Mouse (Mus musculus): ENCODE measurements around the gene Slc24a3. TPM values are rescaled to one million over a fixed set of nuclear protein-coding genes. Genes with fewer than 3 reads are reported as not detected.

The Slc24a3 gene
- polyA plus RNA-seq, 1 experiment from 2014 or later = 3.8 TPM

DNA sequence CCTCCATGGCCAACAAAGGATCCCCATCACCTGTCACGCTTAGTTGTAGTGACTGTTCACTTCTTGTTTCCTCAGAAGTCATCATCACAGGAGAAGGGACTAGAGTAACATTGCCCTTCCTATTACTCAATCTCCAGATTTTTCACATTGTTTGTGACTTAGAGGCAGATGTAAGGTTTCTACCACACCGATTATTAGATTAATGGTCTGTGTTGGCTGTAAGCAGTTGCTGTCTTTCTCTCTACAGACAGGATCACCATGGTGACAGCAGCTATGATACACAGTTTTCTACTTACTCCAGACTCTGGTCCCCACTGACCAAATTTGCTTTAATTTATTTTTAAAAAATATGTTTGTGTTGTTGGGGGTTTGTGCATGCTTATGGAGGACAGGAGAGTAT, 90.3 kb downstream of the Slc24a3 start:
- no peaks in the 10 kb centered on the region for H3K36me3 ChIP-seq (ENCODE audit: control insufficient read depth, insufficient read depth, low read length)
- ATAC-seq (ENCODE audit: insufficient number of reproducible peaks, insufficient read depth, low FRiP score, low read depth) = no peak
- H3K27ac ChIP-seq (replicated peaks in 1 of 2; ENCODE audit: control insufficient read depth in 1 of 2, insufficient read depth in 1 of 2, low read depth in 2 of 2, low read length in 2 of 2) = no peak overlapping the region

GRCm38 (mm10) chr2:145260574-145260973, 93.0 kb downstream of the Slc24a3 start:
- 79% methylated on average over 1 of the region's 1 CpGs for WGBS
- H3K4me2 ChIP-seq (ENCODE audit: low read length) = no peak overlapping the region
- no peak overlapping the region for H3K9ac ChIP-seq (ENCODE audit: low read length)
- H3K4me3 ChIP-seq (ENCODE audit: control insufficient read depth in 1 of 2, insufficient read depth in 1 of 2, low read depth in 1 of 2, low read length in 2 of 2) = no peak overlapping the region
- no peak overlapping the region for H3K27ac ChIP-seq (replicated peaks in 1 of 2; ENCODE audit: control insufficient read depth in 1 of 2, insufficient read depth in 1 of 2, low read depth in 2 of 2, low read length in 2 of 2)
- H3K27me3 ChIP-seq (ENCODE audit: control insufficient read depth, insufficient read depth, low read length) = no peaks in the 10 kb centered on the region
- no peak for ATAC-seq (ENCODE audit: insufficient number of reproducible peaks, insufficient read depth, low FRiP score, low read depth)
- peaks cover 0 to 3% of the 10 kb centered on the region in 2 experiments; a peak in 2 of 4 replicates for H3K4me1 ChIP-seq (ENCODE audit: control insufficient read depth in 2 of 2, insufficient read depth in 2 of 2, low read length in 2 of 2)
- H3K36me3 ChIP-seq (ENCODE audit: control insufficient read depth, insufficient read depth, low read length) = no peaks in the 10 kb centered on the region
- no peaks in the 10 kb centered on the region for H3K9me3 ChIP-seq (ENCODE audit: control insufficient read depth, low read length)

More for the DNA sequence above, 90.3 kb downstream of the Slc24a3 start:
- H3K4me3 ChIP-seq (ENCODE audit: control insufficient read depth in 1 of 2, insufficient read depth in 1 of 2, low read depth in 1 of 2, low read length in 2 of 2) = no peak overlapping the region
- peaks cover 0 to 3% of the 10 kb centered on the region in 2 experiments; a peak in 2 of 4 replicates for H3K4me1 ChIP-seq (ENCODE audit: control insufficient read depth in 2 of 2, insufficient read depth in 2 of 2, low read length in 2 of 2)
- no peak overlapping the region for H3K9ac ChIP-seq (ENCODE audit: low read length)
- no peaks in the 10 kb centered on the region for H3K9me3 ChIP-seq (ENCODE audit: control insufficient read depth, low read length)
- no peak overlapping the region for H3K4me2 ChIP-seq (ENCODE audit: low read length)
- H3K27me3 ChIP-seq (ENCODE audit: control insufficient read depth, insufficient read depth, low read length) = no peaks in the 10 kb centered on the region
- WGBS = 72% methylated on average over 2 of the region's 2 CpGs

DNA sequence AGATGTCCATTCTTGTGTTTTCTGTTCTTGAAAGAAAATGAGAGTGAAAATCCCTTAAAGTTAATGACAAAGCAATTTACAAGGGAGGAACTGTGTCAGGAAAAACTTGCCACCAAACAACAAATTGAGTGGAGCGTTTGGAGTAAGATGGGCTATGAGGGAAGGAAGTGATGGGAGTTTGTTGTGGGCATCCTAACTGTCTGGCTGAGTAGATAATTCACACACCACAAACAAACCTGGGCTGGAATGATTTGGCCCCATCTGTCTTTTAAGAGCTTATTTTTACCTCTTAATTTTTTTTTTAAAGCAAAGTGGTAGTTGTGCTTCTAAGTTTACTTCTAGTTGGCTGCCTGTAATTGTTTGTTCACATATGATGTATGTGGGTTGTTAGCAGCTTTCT, 94.6 kb downstream of the Slc24a3 start:
- no peak overlapping the region for H3K4me3 ChIP-seq (ENCODE audit: control insufficient read depth in 1 of 2, insufficient read depth in 1 of 2, low read depth in 1 of 2, low read length in 2 of 2)
- WGBS = 65% methylated on average over 1 of the region's 1 CpGs
- no peak overlapping the region for H3K4me2 ChIP-seq (ENCODE audit: low read length)
- no peaks in the 10 kb centered on the region for H3K36me3 ChIP-seq (ENCODE audit: control insufficient read depth, insufficient read depth, low read length)
- H3K4me1 ChIP-seq (ENCODE audit: control insufficient read depth in 2 of 2, insufficient read depth in 2 of 2, low read length in 2 of 2) = peaks cover 0 to 3% of the 10 kb centered on the region in 2 experiments; a peak in 2 of 4 replicates
- H3K9me3 ChIP-seq (ENCODE audit: control insufficient read depth, low read length) = no peaks in the 10 kb centered on the region
- H3K27ac ChIP-seq (replicated peaks in 1 of 2; ENCODE audit: control insufficient read depth in 1 of 2, insufficient read depth in 1 of 2, low read depth in 2 of 2, low read length in 2 of 2) = no peak overlapping the region
- no peak overlapping the region for H3K9ac ChIP-seq (ENCODE audit: low read length)
- ATAC-seq (ENCODE audit: insufficient number of reproducible peaks, insufficient read depth, low FRiP score, low read depth) = no peak
- H3K27me3 ChIP-seq (ENCODE audit: control insufficient read depth, insufficient read depth, low read length) = no peaks in the 10 kb centered on the region

DNA sequence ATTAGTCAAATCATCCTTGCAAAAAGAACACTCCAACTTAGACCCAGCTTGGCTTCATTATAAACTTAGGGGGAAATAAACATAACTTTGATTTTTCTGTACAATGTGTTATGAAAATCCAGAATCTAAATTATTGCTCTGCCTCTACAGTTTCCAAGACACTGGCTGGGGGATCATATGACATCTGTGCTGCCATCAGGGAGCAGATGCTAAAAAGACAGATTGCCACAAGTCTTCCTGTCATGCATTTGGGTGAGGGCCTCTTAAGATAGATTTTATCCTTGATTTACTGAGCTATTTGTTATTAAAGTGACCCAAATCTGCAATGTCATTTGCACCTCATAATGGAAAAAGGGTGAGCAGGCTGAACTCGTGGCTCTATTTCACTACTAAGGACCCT, 99.2 kb downstream of the Slc24a3 start:
- Histone ChIP-seq H3K9me3 (ENCODE audit: control insufficient read depth, low read length) (no peaks in the 10 kb centered on the region), H3K27ac (replicated peaks in 1 of 2; ENCODE audit: control insufficient read depth in 1 of 2, insufficient read depth in 1 of 2, low read depth in 2 of 2, low read length in 2 of 2) (no peak overlapping the region), H3K4me2 (ENCODE audit: low read length) (no peak overlapping the region), H3K36me3 (ENCODE audit: control insufficient read depth, insufficient read depth, low read length) (no peaks in the 10 kb centered on the region), H3K4me3 (ENCODE audit: control insufficient read depth in 1 of 2, insufficient read depth in 1 of 2, low read depth in 1 of 2, low read length in 2 of 2) (no peak overlapping the region), H3K4me1 (ENCODE audit: control insufficient read depth in 2 of 2, insufficient read depth in 2 of 2, low read length in 2 of 2) (no peaks in the 10 kb centered on the region), H3K27me3 (ENCODE audit: control insufficient read depth, insufficient read depth, low read length) (no peaks in the 10 kb centered on the region), H3K9ac (ENCODE audit: low read length) (no peak overlapping the region)
- no peak for ATAC-seq (ENCODE audit: insufficient number of reproducible peaks, insufficient read depth, low FRiP score, low read depth)
- WGBS = 45% methylated on average over 1 of the region's 1 CpGs

DNA sequence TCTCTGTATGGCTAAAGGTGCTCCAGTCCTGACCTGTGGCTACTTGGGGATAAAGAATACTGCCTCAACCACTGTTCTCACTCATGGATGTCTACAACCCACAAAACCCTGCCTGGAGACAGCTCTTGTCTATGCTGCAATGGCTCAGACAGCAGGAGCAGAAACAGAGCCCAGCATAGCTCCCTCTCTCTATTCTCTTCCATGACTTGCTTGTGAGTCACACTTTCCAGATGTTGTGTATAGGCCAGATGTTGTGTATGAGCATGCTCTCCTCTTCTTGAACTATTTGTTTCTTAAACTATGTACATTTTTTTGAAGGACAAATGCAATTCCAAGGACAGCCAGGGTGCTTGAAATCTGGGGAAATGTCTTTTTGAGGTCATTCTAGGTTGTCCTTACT, 101.4 kb downstream of the Slc24a3 start:
- Histone ChIP-seq H3K9ac (ENCODE audit: low read length) (no peak overlapping the region), H3K4me2 (ENCODE audit: low read length) (no peak overlapping the region), H3K27ac (replicated peaks in 1 of 2; ENCODE audit: control insufficient read depth in 1 of 2, insufficient read depth in 1 of 2, low read depth in 2 of 2, low read length in 2 of 2) (no peak overlapping the region), H3K4me1 (ENCODE audit: control insufficient read depth in 2 of 2, insufficient read depth in 2 of 2, low read length in 2 of 2) (no peaks in the 10 kb centered on the region), H3K36me3 (ENCODE audit: control insufficient read depth, insufficient read depth, low read length) (no peaks in the 10 kb centered on the region), H3K4me3 (ENCODE audit: control insufficient read depth in 1 of 2, insufficient read depth in 1 of 2, low read depth in 1 of 2, low read length in 2 of 2) (no peak overlapping the region), H3K9me3 (ENCODE audit: control insufficient read depth, low read length) (no peaks in the 10 kb centered on the region), H3K27me3 (ENCODE audit: control insufficient read depth, insufficient read depth, low read length) (no peaks in the 10 kb centered on the region)
- no peak for ATAC-seq (ENCODE audit: insufficient number of reproducible peaks, insufficient read depth, low FRiP score, low read depth)

- Histone ChIP-seq H3K27me3 (ENCODE audit: control insufficient read depth, insufficient read depth, low read length) (no peaks in the 10 kb centered on the region), H3K4me1 (ENCODE audit: control insufficient read depth in 2 of 2, insufficient read depth in 2 of 2, low read length in 2 of 2) (no peaks in the 10 kb centered on the region), H3K9ac (ENCODE audit: low read length) (no peak overlapping the region), H3K4me2 (ENCODE audit: low read length) (no peak overlapping the region), H3K4me3 (ENCODE audit: control insufficient read depth in 1 of 2, insufficient read depth in 1 of 2, low read depth in 1 of 2, low read length in 2 of 2) (no peak overlapping the region), H3K9me3 (ENCODE audit: control insufficient read depth, low read length) (no peaks in the 10 kb centered on the region), H3K36me3 (ENCODE audit: control insufficient read depth, insufficient read depth, low read length) (no peaks in the 10 kb centered on the region), H3K27ac (replicated peaks in 1 of 2; ENCODE audit: control insufficient read depth in 1 of 2, insufficient read depth in 1 of 2, low read depth in 2 of 2, low read length in 2 of 2) (no peak overlapping the region)
- no peak for ATAC-seq (ENCODE audit: insufficient number of reproducible peaks, insufficient read depth, low FRiP score, low read depth)
- WGBS = 62% methylated on average over 4 of the region's 4 CpGs
These were observed 101.9 kb downstream of the Slc24a3 start for GRCm38 (mm10) chr2:145269410-145269809.

DNA sequence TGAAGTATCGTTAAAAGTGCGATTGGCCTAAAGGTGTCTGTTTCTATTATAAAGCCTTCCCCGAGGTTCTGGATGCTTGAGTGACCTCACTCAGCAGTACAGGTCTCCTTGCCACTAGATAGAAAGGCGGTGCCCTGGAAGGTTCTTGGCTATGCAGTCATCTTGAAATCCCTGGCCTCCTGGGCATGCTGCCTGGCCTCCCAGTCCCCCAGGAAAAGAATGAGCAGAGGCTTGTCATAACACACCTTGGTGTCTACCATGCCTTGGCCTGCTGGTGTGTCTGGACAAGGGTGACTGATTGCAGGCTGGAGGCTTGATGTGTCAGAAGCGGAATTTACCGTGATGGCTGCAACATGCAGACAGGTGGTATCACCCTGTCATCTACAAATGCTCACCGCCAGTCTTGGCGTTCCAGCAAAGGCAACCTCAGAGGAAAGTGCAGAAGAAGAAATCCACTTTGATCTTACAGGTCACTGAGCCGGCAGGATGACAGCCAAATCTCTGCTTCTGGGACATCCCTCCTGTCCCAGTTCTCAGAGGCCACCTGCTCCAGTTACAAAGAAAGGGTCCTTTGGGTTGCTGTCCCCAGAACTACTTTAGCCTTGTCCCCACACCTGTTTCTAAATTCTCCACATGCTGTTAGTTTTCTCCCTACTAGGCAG, 106.6 kb downstream of the Slc24a3 start:
- H3K4me1 ChIP-seq (ENCODE audit: control insufficient read depth in 2 of 2, insufficient read depth in 2 of 2, low read length in 2 of 2) = no peaks in the 10 kb centered on the region
- no peaks in the 10 kb centered on the region for H3K36me3 ChIP-seq (ENCODE audit: control insufficient read depth, insufficient read depth, low read length)
- H3K27ac ChIP-seq (replicated peaks in 1 of 2; ENCODE audit: control insufficient read depth in 1 of 2, insufficient read depth in 1 of 2, low read depth in 2 of 2, low read length in 2 of 2) = no peak overlapping the region
- H3K4me3 ChIP-seq (ENCODE audit: control insufficient read depth in 1 of 2, insufficient read depth in 1 of 2, low read depth in 1 of 2, low read length in 2 of 2) = no peak overlapping the region
- no peak overlapping the region for H3K4me2 ChIP-seq (ENCODE audit: low read length)
- 85% methylated on average over 9 of the region's 9 CpGs for WGBS
- H3K9me3 ChIP-seq (ENCODE audit: control insufficient read depth, low read length) = no peaks in the 10 kb centered on the region
- no peaks in the 10 kb centered on the region for H3K27me3 ChIP-seq (ENCODE audit: control insufficient read depth, insufficient read depth, low read length)
- no peak overlapping the region for H3K9ac ChIP-seq (ENCODE audit: low read length)
- ATAC-seq (ENCODE audit: insufficient number of reproducible peaks, insufficient read depth, low FRiP score, low read depth) = no peak

GRCm38 (mm10) chr2:145279336-145279735, 111.8 kb downstream of the Slc24a3 start:
- Histone ChIP-seq H3K9me3 (ENCODE audit: control insufficient read depth, low read length) (no peaks in the 10 kb centered on the region), H3K4me2 (ENCODE audit: low read length) (no peak overlapping the region), H3K4me1 (ENCODE audit: control insufficient read depth in 2 of 2, insufficient read depth in 2 of 2, low read length in 2 of 2) (no peaks in the 10 kb centered on the region; a peak in 1 of 4 replicates), H3K27me3 (ENCODE audit: control insufficient read depth, insufficient read depth, low read length) (no peaks in the 10 kb centered on the region), H3K9ac (ENCODE audit: low read length) (no peak overlapping the region), H3K27ac (replicated peaks in 1 of 2; ENCODE audit: control insufficient read depth in 1 of 2, insufficient read depth in 1 of 2, low read depth in 2 of 2, low read length in 2 of 2) (no peak overlapping the region), H3K4me3 (ENCODE audit: control insufficient read depth in 1 of 2, insufficient read depth in 1 of 2, low read depth in 1 of 2, low read length in 2 of 2) (no peak overlapping the region), H3K36me3 (ENCODE audit: control insufficient read depth, insufficient read depth, low read length) (no peaks in the 10 kb centered on the region)
- no peak for ATAC-seq (ENCODE audit: insufficient number of reproducible peaks, insufficient read depth, low FRiP score, low read depth)
- WGBS = 69% methylated on average over 1 of the region's 1 CpGs

All from heart, embryonic 14.5 days (tissue).